Mouse (Mus musculus) ES-Bruce4 (cell line): ENCODE measurements around the gene Tgfb2.

Experiments used
- CTCF ChIP-seq: IDR thresholded peaks from one replicate; pipeline ENCODE4 v1.8.1; 2011; ENCODE audit warnings: low read depth, low read length
- EP300 ChIP-seq: IDR thresholded peaks from 2 replicates; pipeline ENCODE4 v1.6.1; 2011; ENCODE audit warnings: low read depth, low read length; ENCODE audit not compliant: insufficient read depth

- TF ChIP-seq CTCF, result no peak
- no peak for TF ChIP-seq EP300
Measured at GRCm38 (mm10) chr1:186658783-186659182, 47.0 kb downstream of the Tgfb2 start.
